In the genomic region with DNA sequence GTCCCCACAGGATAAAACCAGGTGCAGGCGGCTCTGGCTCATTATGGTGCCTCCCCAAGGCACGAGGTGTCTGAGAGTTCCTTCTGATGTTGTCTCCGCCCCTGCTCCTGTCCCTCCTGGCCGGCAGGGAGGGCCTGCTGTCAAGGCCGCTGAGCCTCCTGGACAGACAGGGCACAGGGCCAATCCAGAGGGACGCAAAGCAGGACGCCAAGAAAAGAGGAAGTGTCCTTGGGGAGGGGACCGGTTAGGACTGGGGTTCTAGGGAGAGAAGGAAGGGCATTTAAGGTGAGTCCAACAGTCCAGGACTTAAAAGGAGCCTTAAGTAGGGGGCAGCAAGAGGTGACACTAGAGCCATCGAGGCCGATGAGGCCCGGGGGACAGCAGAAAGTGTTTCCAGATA, we compare ENCODE assay signal across 8 mouse cellular contexts. TPM values are rescaled to one million over a fixed set of nuclear protein-coding genes. Genes with fewer than 3 reads are reported as not detected.
DNase-seq lines count a peak whose midpoint lies in the region; ATAC-seq lines count a peak whose summit lies in the region.

No protein-coding gene starts in this region.

- H3K27ac ChIP-seq in heart, embryonic 11.5 days (ENCODE audit: low read depth, low read length) = no peak overlapping the region
- peak overlapping the region; percentile 19; the same call in 1 of the 2 replicates for H3K27ac ChIP-seq in lung, embryonic 16.5 days (ENCODE audit: low read length)

- H3K4me3 ChIP-seq in heart, embryonic 11.5 days (ENCODE audit: low read depth, low read length) = peak overlapping the region; percentile 68
- H3K4me3 ChIP-seq in lung, embryonic 16.5 days (ENCODE audit: low read length) = peak overlapping the region; percentile 78

- 7% methylated on average over 11 of the region's 11 CpGs for WGBS in heart, embryonic 11.5 days (ENCODE audit: insufficient replicate concordance)
- 5% methylated on average over 11 of the region's 11 CpGs for WGBS in lung, embryonic 16.5 days

- peak overlapping the region; percentile 59; the same call in 1 of the 2 replicates for H3K9ac ChIP-seq in heart, embryonic 11.5 days (ENCODE audit: low read depth, low read length)
- H3K9ac ChIP-seq in lung, embryonic 16.5 days (ENCODE audit: low read length) = peak overlapping the region; percentile 72

- peaks cover 18% of the 10 kb centered on the region for H3K4me1 ChIP-seq in heart, embryonic 11.5 days (ENCODE audit: control insufficient read depth, insufficient read depth, low read length)
- H3K4me1 ChIP-seq in lung, embryonic 16.5 days (replicated peaks; ENCODE audit: control insufficient read depth, insufficient read depth, low read length) = peaks cover 29% of the 10 kb centered on the region

- no peaks in the 10 kb centered on the region for H3K36me3 ChIP-seq in heart, embryonic 11.5 days (ENCODE audit: control insufficient read depth, insufficient read depth, low read length)
- no peaks in the 10 kb centered on the region for H3K36me3 ChIP-seq in lung, embryonic 16.5 days (ENCODE audit: control insufficient read depth, insufficient read depth, low read length)

- no peaks in the 10 kb centered on the region for H3K27me3 ChIP-seq in heart, embryonic 11.5 days (ENCODE audit: control insufficient read depth, insufficient read depth, low read length)
- no peaks in the 10 kb centered on the region for H3K27me3 ChIP-seq in lung, embryonic 16.5 days (ENCODE audit: control insufficient read depth, insufficient read depth, low read depth, low read length)

- ATAC-seq in monocyte, adult 5-6 weeks (replicated peaks; ENCODE audit: insufficient number of reproducible peaks, low FRiP score, low TSS enrichment, poor library complexity, severe bottlenecking) = no peak; the same call in 1 of the 2 replicates
- peak; percentile 20 for ATAC-seq in heart, embryonic 11.5 days (replicated peaks; ENCODE audit: insufficient number of reproducible peaks, low FRiP score, low TSS enrichment)
- ATAC-seq in lung, embryonic 16.5 days (ENCODE audit: low read depth) = peak; percentile 17; the same call in 1 of the 2 replicates

- peak; percentile 55 to 67 for DNase-seq in monocyte, adult 2 months (ENCODE audit: low read depth in 1 of 2, low spot score in 2 of 2)
- peak; percentile 94 for DNase-seq in adrenal gland, postnatal 14 days
- DNase-seq in kidney, adult 9 months = peak; percentile 87
- peak; percentile 58 to 61 for DNase-seq in spleen, postnatal 10 days (ENCODE audit: low spot score in 2 of 2)
- DNase-seq in layer of hippocampus, adult 9-10 months (ENCODE audit: low spot score) = no peak

- peak overlapping the region; percentile 96 for H3K4me2 ChIP-seq in heart, embryonic 11.5 days
- H3K4me2 ChIP-seq in lung, embryonic 16.5 days (ENCODE audit: low read depth, low read length) = peak overlapping the region; percentile 99

- no peaks in the 10 kb centered on the region for H3K9me3 ChIP-seq in heart, embryonic 11.5 days (replicated peaks; ENCODE audit: control insufficient read depth, low read length)
- no peaks in the 10 kb centered on the region for H3K9me3 ChIP-seq in lung, embryonic 16.5 days (ENCODE audit: control insufficient read depth, low read length)

RNA-seq across cellular contexts. Expression of a gene that starts 0.5 kb away (rescaled TPM):
- 49.3 to 85.9 TPM (median 54.0 TPM) in 3 replicates for total RNA-seq in monocyte, adult 5-6 weeks (2017)
- 274 and 315 TPM in 2 replicates for total RNA-seq in adrenal gland, postnatal 14 days (2021)
- polyA plus RNA-seq in heart, embryonic 11.5 days (2014; fragmentation: Nextera tagmentation; extraction: Ambion mirVana) = 14.3 and 17.2 TPM in 2 replicates
- 25.2 and 26.8 TPM in 2 replicates for polyA plus RNA-seq in lung, embryonic 16.5 days (2015; fragmentation: Nextera tagmentation; extraction: Ambion mirVana)

RNA-seq across cellular contexts. Expression of a gene that starts 38.8 kb away (rescaled TPM):
- 2.3 to 7.1 TPM (median 5.0 TPM) in 3 replicates for total RNA-seq in monocyte, adult 5-6 weeks (2017)
- total RNA-seq in adrenal gland, postnatal 14 days (2021) = 5.7 and 6.8 TPM in 2 replicates
- polyA plus RNA-seq in heart, embryonic 11.5 days (2014; fragmentation: Nextera tagmentation; extraction: Ambion mirVana) = 4.1 and 4.6 TPM in 2 replicates
- 9.3 and 9.9 TPM in 2 replicates for polyA plus RNA-seq in lung, embryonic 16.5 days (2015; fragmentation: Nextera tagmentation; extraction: Ambion mirVana)

RNA-seq across cellular contexts. Expression of a gene that starts 38.9 kb away (rescaled TPM):
- 50.9 to 77.2 TPM (median 60.4 TPM) in 3 replicates for total RNA-seq in monocyte, adult 5-6 weeks (2017)
- 82.6 and 91.7 TPM in 2 replicates for total RNA-seq in adrenal gland, postnatal 14 days (2021)
- polyA plus RNA-seq in heart, embryonic 11.5 days (2014; fragmentation: Nextera tagmentation; extraction: Ambion mirVana) = 110 and 117 TPM in 2 replicates
- 106 and 110 TPM in 2 replicates for polyA plus RNA-seq in lung, embryonic 16.5 days (2015; fragmentation: Nextera tagmentation; extraction: Ambion mirVana)
